Mouse (Mus musculus) CH12.LX (cell line): ENCODE data around the gene C77080. TPM values are rescaled to one million over a fixed set of nuclear protein-coding genes. Genes with fewer than 3 reads are reported as not detected.

Experiments used
- DNase-seq: peaks from one replicate; pipeline ENCODE4 v3.0.0-alpha.2; 2013; ENCODE audit errors: extremely low read depth
- H3K27ac ChIP-seq: 2 replicates; pipeline ENCODE4 v1.5.1; 2012; ENCODE audit warnings: low read depth, mild to moderate bottlenecking, control low read depth, moderate library complexity; ENCODE audit not compliant: insufficient read depth
- H3K27me3 ChIP-seq: replicated peaks from 2 replicates; pipeline ENCODE3; 2012; ENCODE audit warnings: inconsistent platforms
- H3K36me3 ChIP-seq, 2 experiments: replicated peaks in 1 of 2; 2 replicates each; pipeline versions ENCODE3 to v1.6.1; 2012; ENCODE audit warnings: inconsistent platforms in 1 of 2, low read length in 1 of 2, mild to moderate bottlenecking in 1 of 2, mixed read lengths in 1 of 2, moderate library complexity in 1 of 2; ENCODE audit not compliant: control insufficient read depth in 1 of 2, insufficient read depth in 1 of 2
- H3K4me1 ChIP-seq, 2 experiments: 2 replicates each; pipeline ENCODE4 v1.6.1; 2012; ENCODE audit warnings: inconsistent platforms in 1 of 2, moderate library complexity in 1 of 2; ENCODE audit not compliant: insufficient read depth in 2 of 2, control insufficient read depth in 1 of 2
- H3K4me2 ChIP-seq: 2 replicates; pipeline ENCODE4 v1.6.1; 2012; ENCODE audit warnings: low read depth, mild to moderate bottlenecking, control low read depth; ENCODE audit not compliant: poor library complexity, insufficient read depth, severe bottlenecking
- H3K4me3 ChIP-seq, 3 experiments: fragments of 150-350 bp in 1 of 3; sonication (generic) in 1 of 3; replicated peaks in 1 of 3; 2 replicates each; pipeline versions ENCODE3 to v1.5.1; 2011 to 2012; ENCODE audit warnings: low read depth in 2 of 3, low read length in 2 of 3, mild to moderate bottlenecking in 2 of 3, moderate library complexity in 2 of 3, control low read depth in 1 of 3, improper control_type of control experiment in 1 of 3, inconsistent platforms in 1 of 3, mixed read lengths in 1 of 3; ENCODE audit not compliant: poor library complexity in 1 of 3
- H3K79me2 ChIP-seq: replicated peaks from 2 replicates; pipeline ENCODE4 v1.6.1; 2012; ENCODE audit warnings: mild to moderate bottlenecking, moderate library complexity; ENCODE audit not compliant: control insufficient read depth, poor library complexity, insufficient read depth, severe bottlenecking; ENCODE audit errors: extremely low read depth
- H3K9ac ChIP-seq: 2 replicates; pipeline ENCODE4 v1.6.1; 2012; ENCODE audit warnings: low read depth, mild to moderate bottlenecking, control low read depth, moderate library complexity; ENCODE audit not compliant: insufficient read depth
- H3K9me3 ChIP-seq: replicated peaks from 2 replicates; pipeline ENCODE3; 2012; ENCODE audit warnings: low read length, inconsistent platforms, mixed read lengths
- BHLHE40 ChIP-seq: IDR thresholded peaks from 2 replicates; pipeline ENCODE4 v1.6.1; 2011; ENCODE audit warnings: mild to moderate bottlenecking, low read depth, low read length, improper control_type of control experiment
- CHD1 ChIP-seq: IDR thresholded peaks from 2 replicates; pipeline ENCODE4 v1.6.1; 2012; ENCODE audit warnings: low read depth, low read length, improper control_type of control experiment, inconsistent platforms
- CHD2 ChIP-seq: IDR thresholded peaks from 2 replicates; pipeline ENCODE4 v1.6.1; 2011; ENCODE audit warnings: low read length, improper control_type of control experiment
- CTCF ChIP-seq, 2 experiments: IDR thresholded peaks in 1 of 2; conservative IDR thresholded peaks in 1 of 2; 2 replicates each; pipeline ENCODE4 v1.5.1; 2011 to 2012; ENCODE audit warnings: low read depth in 2 of 2, low read length in 2 of 2, improper control_type of control experiment in 1 of 2, inconsistent platforms in 1 of 2, mild to moderate bottlenecking in 1 of 2, moderate library complexity in 1 of 2
- ELF1 ChIP-seq: IDR thresholded peaks from 2 replicates; pipeline ENCODE4 v1.6.1; 2014; ENCODE audit warnings: low read depth, mild to moderate bottlenecking, inconsistent platforms, low read length, improper control_type of control experiment
- EP300 ChIP-seq: IDR thresholded peaks from 2 replicates; pipeline ENCODE4 v1.6.1; 2011; ENCODE audit warnings: low read length, improper control_type of control experiment
- GABPA ChIP-seq: IDR thresholded peaks from 2 replicates; pipeline ENCODE4 v1.6.1; 2012; ENCODE audit warnings: low read depth, low read length, improper control_type of control experiment, inconsistent platforms; ENCODE audit not compliant: insufficient replicate concordance
- HCFC1 ChIP-seq: IDR thresholded peaks from 2 replicates; pipeline ENCODE4 v1.6.1; 2012; ENCODE audit warnings: low read depth, mild to moderate bottlenecking, inconsistent platforms, low read length, improper control_type of control experiment
- IRF4 ChIP-seq: IDR thresholded peaks from 2 replicates; pipeline ENCODE4 v1.6.1; 2014; ENCODE audit warnings: low read depth, mild to moderate bottlenecking, inconsistent platforms, low read length, improper control_type of control experiment
- JUN ChIP-seq: IDR thresholded peaks from 2 replicates; pipeline ENCODE4 v1.6.1; 2011; ENCODE audit warnings: low read depth, mild to moderate bottlenecking, low read length, improper control_type of control experiment, moderate library complexity; ENCODE audit not compliant: insufficient read depth
- KAT2A ChIP-seq: IDR thresholded peaks from 2 replicates; pipeline ENCODE4 v1.6.1; 2012; ENCODE audit warnings: low read length, improper control_type of control experiment, inconsistent platforms; ENCODE audit not compliant: insufficient replicate concordance
- MAX ChIP-seq: IDR thresholded peaks from 2 replicates; pipeline ENCODE4 v1.6.1; 2011; ENCODE audit warnings: low read length, improper control_type of control experiment
- MAZ ChIP-seq: IDR thresholded peaks from 2 replicates; pipeline ENCODE4 v1.6.1; 2012; ENCODE audit warnings: low read depth, mild to moderate bottlenecking, inconsistent platforms, low read length, improper control_type of control experiment, moderate library complexity
- MEF2A ChIP-seq: IDR thresholded peaks from 2 replicates; pipeline ENCODE4 v1.6.1; 2014; ENCODE audit warnings: low read depth, mild to moderate bottlenecking, inconsistent platforms, low read length, improper control_type of control experiment, borderline replicate concordance
- MXI1 ChIP-seq: IDR thresholded peaks from 2 replicates; pipeline ENCODE4 v1.6.1; 2011; ENCODE audit warnings: mild to moderate bottlenecking, low read depth, low read length, improper control_type of control experiment
- MYC ChIP-seq: IDR thresholded peaks from 2 replicates; pipeline ENCODE4 v1.6.1; 2011; ENCODE audit warnings: low read depth, mild to moderate bottlenecking, improper control_type of control experiment, low read length
- NELFE ChIP-seq: IDR thresholded peaks from 2 replicates; pipeline ENCODE4 v1.6.1; 2011; ENCODE audit warnings: low read depth, low read length, improper control_type of control experiment
- NRF1 ChIP-seq: IDR thresholded peaks from 2 replicates; pipeline ENCODE4 v1.6.1; 2014; ENCODE audit warnings: low read depth, mild to moderate bottlenecking, inconsistent platforms, low read length, improper control_type of control experiment, moderate library complexity
- POLR2A ChIP-seq: IDR thresholded peaks from 2 replicates; pipeline ENCODE4 v1.6.1; 2011; ENCODE audit warnings: low read depth, mild to moderate bottlenecking, improper control_type of control experiment, low read length
- POLR2AphosphoS2 ChIP-seq: IDR thresholded peaks from 2 replicates; pipeline ENCODE4 v1.6.1; 2011; ENCODE audit warnings: low read depth, low read length, improper control_type of control experiment
- SIN3A ChIP-seq: IDR thresholded peaks from 2 replicates; pipeline ENCODE4 v1.6.1; 2012; ENCODE audit warnings: low read length, improper control_type of control experiment, inconsistent platforms
- UBTF ChIP-seq: IDR thresholded peaks from 2 replicates; pipeline ENCODE4 v1.6.1; 2012; ENCODE audit warnings: low read depth, mild to moderate bottlenecking, inconsistent platforms, low read length, improper control_type of control experiment, moderate library complexity
- USF2 ChIP-seq: conservative IDR thresholded peaks from 2 replicates; pipeline ENCODE4 v1.6.1; 2011; ENCODE audit warnings: low read depth, low read length, improper control_type of control experiment
- ZC3H11A ChIP-seq: IDR thresholded peaks from 2 replicates; pipeline ENCODE4 v1.6.1; 2012; ENCODE audit warnings: low read depth, mild to moderate bottlenecking, inconsistent platforms, low read length, improper control_type of control experiment
- ZMIZ1 ChIP-seq: IDR thresholded peaks from 2 replicates; pipeline ENCODE4 v1.6.1; 2012; ENCODE audit warnings: low read depth, mild to moderate bottlenecking, inconsistent platforms, low read length, improper control_type of control experiment
- ZNF384 ChIP-seq: IDR thresholded peaks from 2 replicates; pipeline ENCODE4 v1.6.1; 2012; ENCODE audit warnings: low read depth, low read length, improper control_type of control experiment, inconsistent platforms
- dilution Hi-C: fragments of 300-500 bp; cut with MboI; formaldehyde crosslinking; loops from 2 replicates; pipeline ENCODE4 v1.14.3; 2020; ENCODE audit warnings: low sequenced_read_pairs; ENCODE audit not compliant: extremely low pct_unique_long_range_greater_than_20kb, extremely low pct_ligation_motif_present
- in situ Hi-C: fragments of 300-500 bp; cut with MboI; formaldehyde crosslinking; loops from 3 replicates; pipeline ENCODE4 v1.14.3; 2019; ENCODE audit warnings: low sequenced_read_pairs, low pct_ligation_motif_present, low pct_unique_long_range_greater_than_20kb, mixed read lengths
- polyA plus RNA-seq: library from polyadenylated mRNA; unstranded; fragments of >175 nt; gene quantifications from 2 replicates; pipeline ENCODE4 v1.2.1, GENCODE M21; 2012; ENCODE audit warnings: low read depth; ENCODE audit not compliant: insufficient read length
- total RNA-seq, 2 experiments: library from RNA; depleted of rRNA; stranded (reverse); fragments of 300-350 nt in 1 of 2; fragments of >200 nt in 1 of 2; gene quantifications; 2 replicates each; pipeline ENCODE4 v1.2.3; 2012 to 2014

C77080 gene
- total and polyA plus RNA-seq, 3 experiments: 0.38 to 1.1 TPM; not detected in 1

DNA sequence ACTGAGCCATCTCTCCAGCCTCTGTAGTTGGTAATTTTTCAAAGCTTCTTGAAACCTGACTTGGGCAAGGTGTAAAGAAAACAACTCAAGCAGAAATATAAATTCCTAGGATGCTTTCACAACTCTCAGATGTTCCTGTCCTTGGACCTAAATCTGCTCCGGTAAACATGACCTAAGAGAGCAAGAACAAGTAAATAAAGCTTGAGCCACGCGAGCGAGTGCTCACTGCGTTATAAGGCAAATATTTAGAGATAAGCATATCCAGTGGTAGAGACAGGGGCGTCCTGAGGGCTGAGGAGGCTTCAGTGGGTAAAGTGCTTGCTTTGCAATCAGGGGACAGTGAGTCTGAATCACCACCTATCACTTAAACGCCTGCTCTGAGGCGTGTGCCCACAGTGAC is 54.4 kb downstream of the C77080 start:
- H3K4me2 ChIP-seq: no peak overlapping the region
- H3K79me2 ChIP-seq: peaks cover 5% of the 10 kb centered on the region; the same call in 1 of the 2 replicates
- H3K4me3 ChIP-seq: no peak overlapping the region
- in situ Hi-C loops: no loop called here
- H3K4me1 ChIP-seq: no peaks in the 10 kb centered on the region
- dilution Hi-C loops: no loop called here
- H3K36me3 ChIP-seq: peaks cover 79 to 92% of the 10 kb centered on the region in 2 experiments
- H3K9me3 ChIP-seq: no peaks in the 10 kb centered on the region
- H3K27me3 ChIP-seq: no peaks in the 10 kb centered on the region
- H3K27ac ChIP-seq: no peak overlapping the region
- H3K9ac ChIP-seq: no peak overlapping the region
- no peak for DNase-seq
- TF ChIP-seq MAX: no peak
- no peak for TF ChIP-seq CHD2
- TF ChIP-seq ZNF384: no peak
- TF ChIP-seq MYC: no peak
- TF ChIP-seq CTCF (conservative IDR thresholded peaks at IDR 0.05 in 1 of 2, IDR thresholded peaks at IDR 0.05 in 1 of 2; ENCODE audit: low read depth in 2 of 2, low read length in 2 of 2): no peak
- TF ChIP-seq KAT2A: no peak
- no peak for TF ChIP-seq GABPA
- TF ChIP-seq SIN3A: no peak
- TF ChIP-seq IRF4: no peak
- no peak for TF ChIP-seq MAZ
- TF ChIP-seq USF2: no peak
- no peak for TF ChIP-seq CHD1
- TF ChIP-seq EP300: no peak
- no peak for TF ChIP-seq HCFC1
- TF ChIP-seq MXI1: no peak

DNA sequence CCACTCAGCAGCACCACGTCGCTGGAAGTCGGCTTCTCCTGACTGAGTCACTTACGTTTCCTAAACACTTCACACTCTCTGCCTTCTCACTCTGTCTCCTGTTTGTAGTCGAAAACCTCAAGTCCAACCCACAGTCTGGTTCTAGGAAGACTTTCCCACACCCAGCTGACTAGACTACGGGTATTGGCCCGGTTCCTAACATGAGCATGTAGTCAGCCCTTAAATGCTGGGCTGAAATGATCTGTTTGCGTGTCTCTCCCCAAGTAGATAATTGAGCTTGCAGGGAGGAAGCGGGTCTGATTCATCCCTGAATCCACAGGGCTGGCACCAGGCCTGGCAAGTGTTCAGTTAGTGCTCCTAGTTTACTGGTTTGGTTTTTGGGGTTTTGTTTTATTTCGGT is 56.5 kb downstream of the C77080 start:
- no peak overlapping the region for H3K4me3 ChIP-seq
- H3K27ac ChIP-seq: no peak overlapping the region
- H3K27me3 ChIP-seq: no peaks in the 10 kb centered on the region
- no peak overlapping the region for H3K4me2 ChIP-seq
- H3K79me2 ChIP-seq: peaks cover 5% of the 10 kb centered on the region; the same call in 1 of the 2 replicates
- H3K4me1 ChIP-seq: no peaks in the 10 kb centered on the region
- in situ Hi-C loops: no loop called here
- TF ChIP-seq CHD1 (no peak), MXI1 (no peak), POLR2AphosphoS2 (no peak), GABPA (no peak), UBTF (no peak), CTCF (conservative IDR thresholded peaks at IDR 0.05 in 1 of 2, IDR thresholded peaks at IDR 0.05 in 1 of 2; ENCODE audit: low read depth in 2 of 2, low read length in 2 of 2) (no peak), SIN3A (no peak), MAZ (no peak), ZC3H11A (no peak), POLR2A (no peak), ZMIZ1 (no peak), EP300 (no peak), BHLHE40 (no peak), JUN (no peak), ELF1 (no peak), NRF1 (no peak), NELFE (no peak), HCFC1 (no peak), MEF2A (no peak)
- no peaks in the 10 kb centered on the region for H3K9me3 ChIP-seq
- H3K9ac ChIP-seq: no peak overlapping the region
- DNase-seq: no peak
- peaks cover 82 to 95% of the 10 kb centered on the region in 2 experiments for H3K36me3 ChIP-seq
- dilution Hi-C loops: no loop called here
